Mouse (Mus musculus): Measurements from ENCODE around the gene Rnf2.
"Not testable (repeated sequence)": the region's sequence is repeated elsewhere in the genome, so short reads cannot be mapped to it uniquely, and the experiment has no call there.

The Rnf2 gene

GRCm38 (mm10) chr1:151484754-151485153 lies 16.0 kb downstream of the Rnf2 start:
- DNase-seq (ENCODE audit: low read depth): no peak

GRCm38 (mm10) chr1:151483568-151483967 lies 17.2 kb downstream of the Rnf2 start:
- no peak for DNase-seq (ENCODE audit: low read depth)

GRCm38 (mm10) chr1:151482497-151482896 lies 18.3 kb downstream of the Rnf2 start:
- no peak for DNase-seq (ENCODE audit: low read depth)

GRCm38 (mm10) chr1:151472386-151472785 lies 28.4 kb downstream of the Rnf2 start:
- not testable (repeated sequence) for DNase-seq (ENCODE audit: low read depth)

- DNase-seq (ENCODE audit: low read depth): no peak
Measured at GRCm38 (mm10) chr1:151471429-151471828, 29.3 kb downstream of the Rnf2 start.

- peak; percentile 18 for DNase-seq (ENCODE audit: low read depth)
Measured at GRCm38 (mm10) chr1:151466571-151466970, 34.2 kb downstream of the Rnf2 start.

- DNase-seq (ENCODE audit: low read depth): no peak
Measured at GRCm38 (mm10) chr1:151464914-151465313, 35.8 kb downstream of the Rnf2 start.

- no peak for DNase-seq (ENCODE audit: low read depth)
Measured at GRCm38 (mm10) chr1:151461265-151461664, 39.5 kb downstream of the Rnf2 start.

GRCm38 (mm10) chr1:151457087-151457486 lies 43.7 kb downstream of the Rnf2 start:
- no peak for DNase-seq (ENCODE audit: low read depth)

GRCm38 (mm10) chr1:151451946-151452345 lies 48.8 kb downstream of the Rnf2 start:
- DNase-seq (ENCODE audit: low read depth): no peak

- no peak for DNase-seq (ENCODE audit: low read depth)
Measured at GRCm38 (mm10) chr1:151450851-151451250, 49.9 kb downstream of the Rnf2 start.

- DNase-seq (ENCODE audit: low read depth): no peak
Measured at GRCm38 (mm10) chr1:151449866-151450265, 50.9 kb downstream of the Rnf2 start.

- DNase-seq (ENCODE audit: low read depth): no peak
Measured at GRCm38 (mm10) chr1:151435431-151435830, 65.3 kb downstream of the Rnf2 start.

GRCm38 (mm10) chr1:151429316-151429715 lies 71.4 kb downstream of the Rnf2 start:
- peak; percentile 5 for DNase-seq (ENCODE audit: low read depth)

GRCm38 (mm10) chr1:151428263-151429221 lies 72.2 kb downstream of the Rnf2 start, which contains the start of the genes Swt1 and Trmt1l:
Swt1 (minus strand) TSS chr1:151428455.
Trmt1l (plus strand) TSS chr1:151428542.
- peak; percentile 99 for DNase-seq (ENCODE audit: low read depth)

GRCm38 (mm10) chr1:151427888-151428262 lies 72.9 kb downstream of the Rnf2 start:
- peak; percentile 6 for DNase-seq (ENCODE audit: low read depth)

- DNase-seq (ENCODE audit: low read depth): no peak
Measured at GRCm38 (mm10) chr1:151426947-151427600, 73.7 kb downstream of the Rnf2 start.

GRCm38 (mm10) chr1:151422178-151422577 lies 78.6 kb downstream of the Rnf2 start:
- DNase-seq (ENCODE audit: low read depth): no peak

GRCm38 (mm10) chr1:151409827-151410226 lies 90.9 kb downstream of the Rnf2 start:
- no peak for DNase-seq (ENCODE audit: low read depth)

All from fibroblast of lung, adult 2 months (primary cell).